Mouse (Mus musculus) frontal cortex, postnatal 14 days (tissue): Measurements from ENCODE around the gene Lix1.
A peak's percentile ranks its signal among the peaks of the same experiment; 100 is the strongest.

ENCODE experiments used
- DNase-seq, 2 experiments: peaks; one replicate each; pipeline ENCODE4 v3.0.0; 2022; ENCODE audit warnings: low spot score in 2 of 2

Lix1 gene

DNA sequence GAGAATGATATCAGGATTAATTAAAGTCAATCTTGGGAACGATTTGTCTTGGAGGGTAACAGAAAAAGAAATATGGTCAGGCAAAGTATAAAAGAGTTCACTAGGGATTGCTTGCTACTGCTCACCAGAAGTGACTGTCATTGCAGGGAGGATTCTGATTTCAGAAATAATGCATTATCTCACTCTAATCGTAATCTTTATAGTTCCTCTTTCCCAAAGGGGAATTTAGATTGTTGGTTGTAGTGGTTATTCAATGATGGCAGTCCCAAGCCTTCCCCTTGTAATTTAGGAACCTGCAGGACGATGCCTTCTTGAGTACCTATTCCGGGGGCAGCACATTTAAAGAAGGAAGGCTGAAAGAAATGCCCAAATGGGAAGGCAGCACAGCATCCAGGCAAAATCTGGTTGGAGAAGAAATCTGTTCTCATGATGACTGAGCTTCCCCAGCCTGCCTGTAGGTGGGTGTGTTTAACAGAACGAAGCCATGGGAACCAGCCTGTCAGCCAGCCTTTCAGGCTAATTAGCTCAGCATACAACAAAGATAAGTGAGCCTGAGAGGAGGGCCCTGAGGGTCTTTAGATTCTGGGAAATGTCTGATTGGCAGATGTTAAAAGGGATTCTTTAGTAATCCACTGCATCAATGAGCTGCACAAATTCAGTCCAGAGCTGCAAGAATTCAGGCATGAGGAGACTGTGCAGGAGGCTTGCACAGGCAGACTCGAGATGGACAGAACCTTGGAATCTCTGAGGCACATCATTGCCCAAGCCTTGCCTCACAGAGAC, at the start of gene Lix1:
Gene Lix1, plus strand, starts transcription at position 451 of the 783 bp plus-strand sequence.
- DNase-seq: peak; percentile 71 to 75

- no peak for DNase-seq
Observed at GRCm38 (mm10) chr17:17373550-17373917, 28.9 kb upstream of the Lix1 start.

- peak; percentile 88 to 93 for DNase-seq
Observed at GRCm38 (mm10) chr17:17373918-17374910, 28.3 kb upstream of the Lix1 start, which contains the start of gene Riok2. TSS of gene Riok2 (plus strand) at chr17:17374309.

DNA sequence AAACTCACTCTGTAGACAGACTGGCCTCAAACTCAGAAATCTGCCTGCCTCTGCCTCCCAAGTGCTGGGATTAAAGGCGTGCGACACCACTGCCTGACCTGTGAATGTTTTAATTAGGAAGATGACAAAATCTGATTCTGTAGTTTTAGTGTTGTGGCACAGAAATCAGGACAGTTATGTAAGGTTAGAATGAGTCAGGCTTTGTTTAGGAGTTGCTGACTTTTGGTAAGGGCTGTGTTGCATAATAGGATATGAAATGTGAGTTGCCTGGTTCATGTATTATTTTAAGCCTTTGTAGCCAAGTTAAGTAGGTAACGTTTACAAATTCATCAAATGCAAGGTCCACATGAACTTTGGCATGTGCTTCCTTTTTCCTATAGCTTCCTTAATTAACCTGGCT, 26.9 kb upstream of the Lix1 start:
- DNase-seq: no peak

- DNase-seq: no peak
Observed at GRCm38 (mm10) chr17:17383703-17384102, 18.8 kb upstream of the Lix1 start.

DNA sequence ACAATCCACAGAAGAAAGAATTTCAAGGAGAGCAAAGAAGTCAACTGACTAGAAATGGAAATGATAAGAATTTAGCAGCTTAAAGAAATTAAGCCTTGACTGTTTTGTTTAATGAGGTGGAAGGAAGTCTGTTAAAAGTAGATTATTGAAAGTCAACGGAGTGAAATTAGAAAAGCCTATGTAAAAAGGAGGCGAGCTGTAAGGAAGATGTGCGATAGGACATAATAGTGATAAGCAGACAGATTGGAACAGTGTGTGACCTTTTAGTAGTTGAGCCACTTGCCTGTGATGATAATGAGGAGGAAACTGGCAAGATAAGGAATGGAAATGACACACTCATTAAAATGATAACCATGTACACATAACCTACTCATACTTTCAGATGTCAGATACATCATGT, 18.0 kb upstream of the Lix1 start:
- no peak for DNase-seq

DNA sequence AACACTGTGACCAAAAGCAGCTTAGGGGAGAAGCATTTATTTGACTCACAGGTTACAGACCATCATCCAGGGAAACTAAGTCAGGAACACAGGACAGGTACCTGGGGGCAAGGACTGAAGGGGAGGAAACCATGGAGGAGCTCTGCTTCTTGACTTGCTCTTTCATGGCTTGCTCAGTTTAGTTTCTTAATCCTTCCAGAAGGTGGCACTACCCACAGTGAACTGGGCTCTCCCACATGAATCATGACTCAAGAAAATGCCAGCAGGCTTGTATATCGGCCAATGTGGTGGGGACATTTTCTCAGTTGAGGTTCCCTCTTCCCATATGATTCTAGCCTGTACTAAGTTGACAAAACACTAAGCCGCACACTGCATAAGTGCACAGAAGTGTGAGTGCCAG, 16.4 kb upstream of the Lix1 start:
- no peak for DNase-seq

DNA sequence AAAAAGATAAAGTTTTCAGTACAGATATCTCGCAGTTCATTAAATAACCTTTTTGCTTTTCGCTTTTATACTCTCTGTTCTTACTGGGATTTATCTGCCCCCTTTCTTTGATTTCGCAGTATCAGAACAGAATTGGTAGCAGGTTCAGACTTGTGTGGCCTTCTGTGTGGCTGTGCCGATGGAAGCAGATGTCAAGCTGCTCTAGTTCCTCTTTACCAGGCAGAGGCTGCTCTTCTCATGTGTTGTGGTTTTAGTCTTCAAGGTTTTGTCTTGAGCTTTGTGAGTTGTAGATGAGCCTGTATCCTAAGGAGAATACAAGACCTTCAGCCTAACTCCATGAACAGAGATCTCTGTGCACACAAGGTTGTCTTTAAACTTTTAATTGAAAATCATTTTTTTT, 10.6 kb upstream of the Lix1 start:
- DNase-seq: no peak

- no peak for DNase-seq
Observed at GRCm38 (mm10) chr17:17392863-17393262, 9.6 kb upstream of the Lix1 start.

- no peak for DNase-seq
Observed at GRCm38 (mm10) chr17:17393300-17393699, 9.2 kb upstream of the Lix1 start.

DNA sequence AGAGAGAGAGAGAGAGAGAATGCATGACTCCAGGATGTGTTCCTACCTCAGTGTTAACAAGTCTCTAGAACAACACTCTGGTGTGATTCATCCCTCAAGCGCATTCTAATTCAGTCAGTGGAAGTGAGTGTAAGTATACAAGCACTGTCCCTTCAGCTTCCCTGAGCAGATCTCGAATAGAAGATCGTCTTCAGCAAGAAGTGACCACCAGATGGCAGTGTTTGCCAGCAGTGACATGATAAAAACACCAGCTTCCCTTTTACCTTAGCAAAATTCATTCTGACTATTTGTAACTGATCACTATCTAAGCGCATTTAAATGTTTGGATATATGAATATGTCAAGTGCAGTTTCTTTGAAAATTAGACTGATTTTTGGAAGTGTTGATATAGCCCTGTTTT, 8.1 kb upstream of the Lix1 start:
- peak; percentile 59 to 82 for DNase-seq

- DNase-seq: no peak
Observed at GRCm38 (mm10) chr17:17396869-17397268, 5.6 kb upstream of the Lix1 start.

GRCm38 (mm10) chr17:17398664-17399063, 3.8 kb upstream of the Lix1 start:
- DNase-seq: no peak

DNA sequence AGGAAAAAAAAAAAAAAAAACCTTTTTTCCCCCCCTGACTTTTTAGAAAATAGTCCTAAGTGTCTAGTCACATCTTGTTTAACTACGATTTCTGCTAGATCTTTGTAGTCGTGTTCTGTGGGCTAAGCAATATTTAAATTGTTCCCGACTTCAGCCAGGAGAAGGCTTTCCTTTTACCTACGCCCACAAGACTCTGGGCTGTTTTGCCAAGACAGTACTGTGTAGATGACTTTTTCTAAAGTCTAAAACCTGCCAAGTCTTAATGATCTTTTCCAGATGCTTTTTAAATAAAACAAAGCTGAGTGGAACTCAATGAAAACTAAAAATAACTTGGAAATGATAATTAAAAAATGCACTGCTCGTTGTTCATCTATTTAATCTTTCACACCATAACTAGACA, 566 bp downstream of the Lix1 start:
- no peak for DNase-seq

- DNase-seq: no peak
Observed at GRCm38 (mm10) chr17:17403578-17404112, 1.2 kb downstream of the Lix1 start.

DNA sequence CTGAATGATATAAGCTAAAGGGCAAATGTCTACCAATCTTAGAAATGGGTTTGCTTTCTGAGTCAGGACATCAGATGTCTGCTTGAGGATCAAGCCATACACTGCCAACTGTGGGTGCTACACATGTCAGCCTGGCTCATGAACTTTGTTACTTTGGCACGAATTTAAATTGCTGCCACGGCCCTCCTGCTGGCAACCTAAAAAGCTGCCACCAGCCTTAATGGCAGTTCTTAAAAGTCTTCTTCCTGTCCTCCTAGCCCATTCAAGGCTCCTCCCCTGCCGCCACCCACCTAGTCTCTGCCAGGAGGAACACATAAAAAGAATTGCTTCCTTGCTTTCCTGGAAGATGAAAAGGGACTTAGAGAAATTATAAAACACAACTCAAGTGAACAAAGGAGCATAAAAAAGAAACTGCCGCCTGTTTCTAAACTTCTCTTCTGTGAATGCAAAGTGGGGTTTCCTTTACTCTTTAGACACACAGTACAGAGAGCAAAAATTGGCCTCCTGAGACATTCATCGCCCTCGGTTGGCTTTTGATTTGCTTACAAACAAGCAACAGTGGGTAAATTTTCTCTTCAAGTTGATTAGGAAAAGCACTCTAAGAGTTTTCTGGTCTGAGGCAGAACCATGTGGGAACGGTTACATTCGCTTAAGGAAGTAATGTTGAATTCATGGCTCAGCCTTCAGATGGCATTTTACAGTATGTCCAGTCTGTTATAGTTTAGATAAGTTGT, 2.5 kb downstream of the Lix1 start:
- no peak for DNase-seq

DNA sequence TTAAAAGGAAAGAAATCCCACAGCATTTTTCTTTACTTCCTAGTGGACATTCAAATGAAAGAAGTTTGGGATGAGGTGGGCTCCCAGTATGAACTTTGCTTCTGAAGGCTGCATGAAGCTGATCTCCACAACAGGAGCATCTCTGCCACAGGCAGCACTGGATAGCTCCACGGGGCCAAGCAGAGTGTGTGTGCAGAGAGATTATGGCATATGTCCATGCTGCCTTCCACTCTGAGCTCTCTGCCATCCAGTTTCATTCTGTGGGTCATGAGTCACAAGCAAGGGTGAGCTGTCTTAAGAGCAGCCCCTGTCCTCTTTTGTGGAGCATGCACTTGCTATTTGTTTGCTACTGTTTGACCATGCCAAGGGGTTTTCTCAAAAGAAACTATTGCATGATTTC, 3.1 kb downstream of the Lix1 start:
- no peak for DNase-seq

DNA sequence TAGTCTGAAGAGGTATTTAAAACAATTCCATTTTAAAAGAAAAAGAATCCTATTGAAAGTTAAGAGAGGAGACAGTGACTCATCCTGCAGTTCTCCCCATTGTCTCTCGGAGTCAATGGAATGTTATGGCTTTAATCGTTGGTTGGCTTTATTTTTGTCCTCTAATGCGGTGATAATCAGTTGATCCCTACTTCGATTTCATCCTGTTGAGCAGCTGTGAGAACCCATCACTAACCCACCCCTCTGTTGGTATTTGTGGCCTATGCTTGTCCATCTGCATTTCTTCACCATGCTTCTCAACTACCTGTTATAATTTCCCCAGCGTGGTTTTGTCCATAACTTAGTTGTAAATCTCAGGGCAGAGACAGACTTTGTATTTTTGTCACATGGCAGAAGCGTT, 5.7 kb downstream of the Lix1 start:
- DNase-seq: no peak

- no peak for DNase-seq
Observed at GRCm38 (mm10) chr17:17408720-17409478, 6.4 kb downstream of the Lix1 start.

DNA sequence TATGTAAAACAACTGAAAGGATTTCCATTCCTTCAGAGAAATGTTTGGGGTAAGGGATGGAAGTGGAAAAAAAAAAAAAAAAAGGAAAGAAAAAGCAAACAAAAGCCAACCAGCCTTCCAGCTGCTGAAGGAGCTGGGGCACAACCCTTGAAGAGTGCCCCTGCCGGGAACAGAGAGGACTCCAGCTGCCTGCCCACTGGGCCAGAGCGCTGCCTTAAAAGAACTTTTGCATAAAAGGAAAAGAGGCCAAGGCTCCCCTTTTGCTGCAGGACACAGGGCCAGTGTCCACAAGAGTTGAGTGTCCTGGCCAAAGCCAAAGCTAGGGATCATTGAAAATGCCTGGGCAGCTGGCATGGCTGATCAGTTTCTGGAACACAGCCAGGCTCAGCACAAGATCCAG, 7.1 kb downstream of the Lix1 start:
- DNase-seq: no peak

DNA sequence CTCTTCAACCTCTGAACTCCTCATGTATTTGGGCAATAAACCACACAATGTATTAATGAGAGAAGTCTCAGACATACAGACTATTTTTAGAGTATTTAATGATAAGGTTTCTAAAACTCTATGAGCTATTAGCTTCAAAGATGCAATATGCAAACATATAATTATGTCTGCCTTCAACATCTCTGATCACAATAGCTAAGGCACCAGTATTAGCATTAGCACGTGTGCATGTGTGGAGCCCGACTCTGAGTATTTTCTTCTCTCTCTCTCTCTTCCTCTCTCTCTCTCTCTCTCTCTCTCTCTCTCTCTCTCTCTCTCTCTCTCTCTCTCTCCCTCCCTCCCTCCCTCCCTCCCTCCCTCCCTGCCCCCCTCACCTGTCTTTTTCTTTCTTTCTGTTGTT, 9.0 kb downstream of the Lix1 start:
- DNase-seq: no peak
